Mouse (Mus musculus) CH12F3 (cell line): ENCODE data around the gene Wrb.
"Not testable (repeated sequence)": the region's sequence is repeated elsewhere in the genome, so short reads cannot be mapped to it uniquely, and the experiment has no call there.

ENCODE experiments used
- in situ Hi-C: fragments of 300-500 bp; cut with MboI; formaldehyde crosslinking; loops from 2 replicates; pipeline ENCODE4 v1.14.3; 2020; ENCODE audit warnings: low sequenced_read_pairs

Wrb gene

DNA sequence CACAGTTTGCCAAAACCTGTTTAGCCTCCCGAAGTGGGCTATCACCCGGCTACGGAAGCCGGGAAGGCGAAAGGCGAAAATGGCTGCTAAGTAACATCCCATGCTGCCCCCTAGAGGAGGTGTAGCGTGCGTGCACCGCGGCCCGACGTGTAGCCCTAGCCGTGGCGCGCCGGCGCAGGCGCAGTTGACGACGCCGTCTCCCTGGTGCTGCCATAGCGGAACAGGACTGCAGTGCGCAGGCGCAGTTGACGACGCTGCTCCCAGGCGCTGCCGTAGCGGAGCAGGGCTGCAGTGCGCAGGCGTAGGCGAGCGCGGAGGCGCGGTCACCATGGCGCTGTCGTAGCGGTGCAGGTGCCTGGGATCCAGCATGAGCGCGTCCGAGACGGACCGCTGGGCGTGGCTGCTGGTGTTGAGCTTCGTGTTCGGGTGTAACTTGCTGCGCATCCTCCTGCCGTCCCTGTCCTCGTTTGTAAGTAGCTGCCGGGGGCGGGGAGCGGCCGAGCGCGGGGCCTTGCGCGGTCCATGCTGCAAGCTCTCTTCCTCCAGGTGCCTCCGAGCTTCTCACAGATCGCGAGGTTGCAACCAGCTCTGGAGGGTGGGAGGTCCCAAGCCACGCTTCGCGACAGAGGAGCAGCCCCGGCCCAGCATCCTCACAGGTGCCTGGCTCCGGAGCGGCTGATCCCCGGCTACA is at the start of gene Wrb:
TSS of gene Wrb (plus strand) at position 298 of the 691 bp plus-strand sequence.
- in situ Hi-C loops, result no loop called here

DNA sequence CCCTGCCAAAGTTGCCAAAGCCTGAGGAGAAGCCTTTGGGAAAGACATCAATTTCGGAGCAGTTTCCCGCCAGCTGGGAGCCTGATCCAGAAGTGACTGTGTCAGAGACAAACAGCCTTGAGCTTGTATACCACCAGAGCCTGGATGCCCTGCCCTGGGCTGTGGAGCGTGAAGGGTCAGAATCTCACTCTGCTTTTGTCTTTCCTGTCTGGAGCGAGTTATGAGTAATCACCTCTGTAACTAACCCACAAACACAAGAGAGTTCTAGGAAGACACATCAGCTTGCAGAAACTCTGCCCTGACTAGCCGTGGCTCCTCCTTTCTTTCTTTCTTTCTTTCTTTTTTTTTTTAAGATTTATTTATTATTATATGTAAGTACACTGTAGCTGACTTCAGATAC is 49.2 kb upstream of the Wrb start:
- in situ Hi-C loops, result no loop called here

DNA sequence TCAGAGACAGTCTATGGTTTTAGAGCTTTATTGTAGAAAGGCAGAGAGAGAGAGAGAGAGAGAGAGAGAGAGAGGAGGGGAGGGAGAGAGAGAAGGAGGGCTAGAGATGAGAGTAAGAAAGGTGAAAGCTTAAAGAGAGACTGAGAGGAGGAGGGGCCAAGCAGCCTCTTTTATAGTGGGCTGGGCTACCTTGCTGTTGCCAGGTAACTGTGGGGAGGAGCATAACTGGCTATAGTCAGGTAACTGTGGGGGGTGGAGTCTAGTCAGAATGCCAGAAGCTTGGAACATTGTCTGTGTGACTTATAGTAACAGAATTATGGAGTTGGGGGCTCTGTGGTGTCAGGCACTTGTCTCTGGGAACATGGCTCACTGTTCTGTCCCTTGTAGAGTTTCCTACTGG is 47.4 kb upstream of the Wrb start:
- in situ Hi-C loops, result not testable (repeated sequence)

DNA sequence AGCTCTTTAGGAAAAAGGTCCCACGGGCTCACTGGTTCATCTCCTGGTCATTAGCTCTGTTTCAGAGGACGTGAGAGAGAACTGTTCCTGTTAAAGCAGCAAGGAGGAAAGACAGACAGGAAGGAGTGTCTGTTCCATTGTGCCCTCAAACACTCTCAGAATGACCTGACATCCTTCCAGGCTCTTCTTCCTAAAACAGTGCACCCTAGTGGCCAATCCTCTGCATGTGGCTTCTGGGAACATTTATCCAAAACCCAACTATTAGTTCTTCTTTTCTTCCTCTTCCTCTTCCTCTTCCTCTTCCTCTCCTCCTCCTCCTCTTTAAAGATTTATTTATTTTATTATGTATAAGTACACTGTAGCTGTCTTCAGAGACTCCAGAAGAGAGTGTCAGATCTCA is 42.2 kb upstream of the Wrb start:
- in situ Hi-C loops, result no loop called here

DNA sequence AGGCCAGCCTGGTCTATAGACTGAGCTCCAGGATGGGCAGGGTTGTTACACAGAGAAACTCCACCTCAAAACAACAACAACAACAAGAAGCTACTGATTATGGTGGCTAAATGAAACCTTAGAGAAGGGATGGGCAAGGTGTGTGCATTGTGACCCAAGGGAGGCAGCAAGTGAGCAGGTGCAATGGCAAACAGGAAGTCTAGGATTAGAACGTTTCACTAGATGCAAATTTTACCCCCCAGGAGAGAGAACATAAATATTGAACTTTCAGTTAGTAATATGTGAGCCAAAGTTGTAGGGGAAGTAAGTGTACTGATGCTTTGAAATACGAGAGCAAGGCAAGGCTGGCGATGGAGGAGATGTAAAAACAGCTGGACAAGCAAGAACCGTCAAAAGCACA is 35.5 kb upstream of the Wrb start:
- in situ Hi-C loops, result no loop called here

DNA sequence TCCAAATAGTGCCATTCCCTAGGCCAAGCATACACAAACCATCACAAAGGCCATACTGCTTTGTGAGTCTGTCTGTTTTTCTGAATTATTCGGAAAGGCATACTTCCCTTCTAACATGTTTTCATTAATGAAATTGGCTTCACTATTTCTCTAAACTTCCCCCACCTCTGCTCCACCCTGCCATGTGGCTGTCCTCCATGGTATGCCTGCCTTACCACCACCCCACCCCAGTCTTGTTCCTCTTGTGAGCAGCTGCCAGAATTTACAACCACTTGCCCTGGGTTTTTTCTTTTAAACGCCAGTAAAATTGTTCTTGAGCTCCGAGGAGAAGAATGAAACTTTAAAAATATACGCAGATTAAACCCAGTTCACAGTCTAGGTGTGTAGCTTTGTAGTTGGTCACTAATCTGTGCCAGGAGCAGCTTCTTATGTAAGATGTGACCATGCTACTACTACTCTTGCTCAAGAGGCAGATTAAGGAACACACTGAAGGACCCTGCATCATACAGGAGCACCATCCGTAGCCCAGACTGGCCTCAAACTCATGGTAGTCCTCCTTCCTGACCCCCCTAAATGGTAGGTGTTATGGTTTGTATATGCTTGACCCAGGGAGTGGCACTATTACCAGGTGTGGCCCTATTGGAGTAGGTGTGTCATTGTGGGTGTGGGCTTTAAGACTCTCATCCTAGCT is 34.4 kb upstream of the Wrb start:
- in situ Hi-C loops, result no loop called here

DNA sequence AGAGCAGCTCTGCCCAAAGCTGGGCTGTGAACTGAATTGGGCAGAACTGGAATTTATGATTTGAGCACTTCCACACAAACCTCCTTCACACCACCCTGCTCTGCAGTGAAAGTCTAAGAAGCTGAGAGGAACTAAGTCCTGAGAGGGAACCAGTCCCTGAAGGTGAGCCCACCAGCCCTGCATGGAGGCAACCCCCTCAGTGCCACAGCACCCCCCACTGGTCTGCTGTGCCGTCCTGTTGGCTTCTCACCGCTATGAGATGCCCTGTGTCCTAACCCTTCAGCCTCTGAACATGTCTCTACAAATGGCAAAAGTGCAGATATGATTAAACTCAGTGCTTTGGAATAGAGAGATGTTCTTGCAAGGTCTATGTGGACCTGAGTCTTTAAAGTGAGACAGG is 32.4 kb upstream of the Wrb start:
- in situ Hi-C loops, result no loop called here

DNA sequence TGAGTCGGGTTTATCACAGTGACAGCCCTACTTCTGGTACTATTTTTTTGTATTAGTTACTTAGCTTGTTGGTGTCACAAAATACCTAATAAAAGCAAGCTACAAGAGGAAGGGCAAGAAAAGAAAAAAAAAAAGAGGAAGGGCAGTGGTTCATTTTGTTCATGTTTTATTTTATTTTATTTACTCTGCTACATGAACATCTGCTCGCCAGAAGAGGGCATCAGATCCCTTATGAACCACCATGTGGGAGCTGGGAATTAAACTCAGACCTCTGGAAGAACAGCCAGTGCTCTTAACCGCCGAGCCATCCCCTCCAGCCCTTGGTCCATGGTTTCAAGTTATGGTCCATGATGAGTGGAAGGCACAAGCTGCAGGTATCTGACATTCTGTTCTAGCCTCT is 30.5 kb upstream of the Wrb start:
- in situ Hi-C loops, result no loop called here

DNA sequence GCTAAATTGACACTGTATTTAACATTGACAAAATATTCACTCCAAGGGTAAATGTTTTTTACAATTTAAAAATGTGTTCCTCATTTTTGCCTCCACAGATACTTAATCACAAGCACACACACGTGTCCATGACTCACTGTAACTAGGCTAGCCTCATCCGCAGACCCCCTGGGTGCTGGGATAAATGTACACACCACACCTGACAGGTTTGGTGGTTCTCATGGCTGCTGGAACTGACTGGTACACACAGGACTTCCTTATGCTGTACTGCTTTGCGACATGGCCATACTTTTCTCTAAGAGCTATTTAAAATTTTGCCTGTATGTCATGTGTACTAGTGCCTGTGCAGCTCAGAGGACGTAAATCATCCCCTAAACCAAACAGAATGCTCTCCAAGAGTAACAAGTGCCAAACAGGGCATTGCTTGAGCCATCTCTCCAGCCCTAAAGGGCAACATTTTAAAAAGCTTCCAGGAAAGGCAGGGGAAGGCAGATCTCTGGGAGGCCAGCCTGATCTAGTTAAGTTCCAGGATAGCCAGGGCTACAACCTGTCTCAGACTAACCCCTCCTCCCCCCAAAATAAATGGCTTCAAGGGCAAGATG is 25.1 kb upstream of the Wrb start:
- in situ Hi-C loops, result no loop called here

DNA sequence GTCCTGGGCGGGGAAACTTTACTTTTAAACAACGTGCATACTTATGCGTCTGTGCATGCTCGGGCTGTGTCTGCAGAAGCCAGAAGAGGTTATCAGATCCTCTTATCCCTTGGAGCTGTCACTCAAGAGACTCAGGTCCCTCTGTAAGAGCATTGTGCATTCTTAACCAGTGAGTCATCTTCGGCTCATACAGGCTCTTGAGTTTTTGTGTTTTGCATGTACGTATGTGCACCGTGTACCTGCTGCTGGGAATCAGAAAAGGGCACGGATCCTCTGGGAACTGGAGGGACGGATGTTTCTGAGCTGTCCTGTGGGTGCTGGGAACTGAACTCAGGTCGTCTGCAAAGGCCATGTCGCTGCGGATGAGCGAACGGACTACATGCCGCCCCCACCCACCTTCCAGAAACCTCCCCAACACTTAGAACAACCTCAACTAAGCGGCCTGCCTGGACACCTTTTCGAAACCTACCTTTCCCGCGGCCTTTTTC is 18.5 kb upstream of the Wrb start:
- in situ Hi-C loops, result no loop called here

DNA sequence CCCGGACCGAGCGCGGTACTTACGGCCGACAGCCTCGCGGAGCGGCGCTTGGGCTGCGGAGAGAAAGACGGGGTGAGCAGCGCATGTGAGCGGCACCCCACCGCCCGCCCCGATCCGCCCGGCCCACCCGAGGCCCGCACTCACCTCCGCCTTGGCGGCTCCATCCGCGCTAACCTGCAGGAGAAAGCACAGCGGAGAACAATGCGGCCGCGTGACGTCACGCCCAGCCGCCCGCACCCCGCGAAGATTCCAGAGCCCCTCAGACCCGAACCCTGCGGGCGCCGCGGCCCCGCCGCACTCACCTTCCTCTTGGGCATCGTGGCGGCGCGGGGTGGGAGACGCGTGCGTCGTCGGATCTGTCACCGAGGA is 17.9 kb upstream of the Wrb start:
- in situ Hi-C loops, result no loop called here

DNA sequence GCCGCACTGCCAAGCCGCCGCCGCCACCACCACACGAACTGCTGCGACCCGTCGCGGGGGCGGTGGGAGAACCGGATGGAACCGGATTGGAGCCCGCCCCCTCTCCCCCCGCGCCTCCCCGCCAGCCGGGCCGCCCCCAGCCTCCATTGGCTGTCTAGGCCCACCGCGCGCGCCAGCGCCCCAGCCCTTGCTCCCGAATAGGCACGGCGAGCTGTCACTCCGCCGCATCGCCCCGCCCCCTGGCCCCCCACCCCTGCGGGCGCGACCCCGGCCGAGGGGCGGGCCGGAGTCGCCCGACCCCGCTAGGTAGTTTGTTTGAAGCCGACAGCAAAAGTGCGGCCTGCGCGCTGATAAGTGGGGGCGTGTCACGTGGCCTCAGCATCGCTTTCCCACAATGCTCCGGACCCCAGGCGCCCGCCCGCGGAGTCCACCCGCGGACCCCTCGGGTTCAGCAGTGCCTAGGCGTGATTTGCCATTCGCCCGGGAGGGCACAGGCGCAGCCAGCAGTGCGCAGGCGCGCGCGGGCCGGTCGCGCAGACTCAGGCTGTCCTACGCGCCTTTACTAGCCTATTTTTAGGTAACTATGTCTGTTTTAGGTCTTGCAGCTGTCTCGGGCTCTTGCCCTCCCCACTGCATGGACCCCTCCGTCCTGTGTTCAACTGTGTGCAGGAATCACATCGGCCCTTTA is 17.4 kb upstream of the Wrb start, which contains the start of gene Hmgn1:
TSS of gene Hmgn1 (minus strand) at position 73 of the 688 bp plus-strand sequence.
- in situ Hi-C loops, result no loop called here

DNA sequence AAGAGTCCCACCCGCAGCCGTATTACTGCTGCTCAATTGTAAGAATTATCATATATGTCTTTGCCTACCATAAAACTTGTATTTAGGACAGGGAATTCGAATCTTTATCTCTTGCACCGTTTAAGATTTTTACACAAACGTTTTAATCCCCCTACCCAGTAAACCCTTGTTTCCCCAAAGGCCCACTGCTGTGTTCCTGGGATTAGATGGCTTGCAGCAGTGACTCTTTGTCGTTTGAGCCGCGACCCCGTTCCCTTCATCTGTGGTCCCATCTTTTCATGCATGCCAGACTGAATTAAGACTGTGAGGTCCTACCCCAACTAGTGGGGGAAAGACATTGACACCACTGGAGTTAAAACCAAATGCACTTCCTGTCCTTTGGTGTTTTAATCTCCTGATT is 16.7 kb upstream of the Wrb start:
- in situ Hi-C loops, result no loop called here

DNA sequence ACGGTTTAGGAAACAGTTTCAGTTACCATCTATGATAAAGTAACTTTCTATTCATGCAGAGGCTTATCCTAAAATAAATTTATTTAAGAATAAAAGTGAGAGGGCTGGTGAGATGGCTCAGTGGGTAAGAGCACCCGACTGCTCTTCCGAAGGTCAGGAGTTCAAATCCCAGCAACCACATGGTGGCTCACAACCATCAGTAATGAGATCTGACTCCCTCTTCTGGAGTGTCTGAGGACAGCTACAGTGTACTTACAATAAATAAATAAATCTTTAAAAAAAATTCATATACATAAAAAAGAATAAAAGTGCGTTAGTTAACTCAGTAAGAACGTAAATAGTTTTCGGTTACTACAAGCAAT is 478 bp upstream of the Wrb start:
- in situ Hi-C loops, result not testable (repeated sequence)

DNA sequence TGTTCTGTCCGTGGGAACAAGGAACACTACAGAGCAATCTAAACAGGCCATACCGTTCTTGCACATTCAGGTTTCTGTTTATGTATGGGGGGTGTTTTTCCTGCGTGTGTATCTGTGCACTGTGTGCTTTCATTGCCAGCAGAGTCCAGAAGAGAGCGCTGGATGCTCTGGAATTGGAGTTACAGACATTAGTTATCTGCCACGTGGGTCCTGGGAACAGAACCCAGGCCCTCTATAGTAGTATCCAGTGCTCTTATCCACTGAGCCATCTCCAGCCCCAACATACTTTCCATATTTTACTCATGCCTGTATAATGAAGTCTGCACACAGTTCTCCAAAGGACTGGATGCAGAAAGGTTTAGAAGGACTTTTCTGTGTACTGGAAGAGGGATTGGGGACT is 607 bp downstream of the Wrb start:
- in situ Hi-C loops, result no loop called here

DNA sequence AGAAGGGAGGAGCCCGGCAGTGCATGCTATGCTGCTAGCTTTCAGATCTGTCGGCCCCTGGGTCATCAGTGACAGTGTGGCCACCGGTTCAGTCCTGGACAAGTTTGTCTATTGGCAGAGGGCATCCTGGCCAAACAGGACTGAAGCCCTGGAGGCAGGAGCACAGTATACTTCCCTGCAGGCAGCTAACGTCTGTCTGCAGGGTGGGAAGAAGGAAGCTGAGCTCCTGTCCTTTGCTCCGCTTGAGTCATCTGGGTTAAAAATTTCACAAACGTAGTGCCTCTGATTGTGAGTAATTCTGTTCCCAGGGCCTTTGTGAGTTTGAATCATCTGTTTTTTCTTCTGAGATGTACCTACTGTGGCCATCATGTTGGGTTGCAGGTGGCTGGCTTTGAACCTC is 3.6 kb downstream of the Wrb start:
- in situ Hi-C loops, result no loop called here

DNA sequence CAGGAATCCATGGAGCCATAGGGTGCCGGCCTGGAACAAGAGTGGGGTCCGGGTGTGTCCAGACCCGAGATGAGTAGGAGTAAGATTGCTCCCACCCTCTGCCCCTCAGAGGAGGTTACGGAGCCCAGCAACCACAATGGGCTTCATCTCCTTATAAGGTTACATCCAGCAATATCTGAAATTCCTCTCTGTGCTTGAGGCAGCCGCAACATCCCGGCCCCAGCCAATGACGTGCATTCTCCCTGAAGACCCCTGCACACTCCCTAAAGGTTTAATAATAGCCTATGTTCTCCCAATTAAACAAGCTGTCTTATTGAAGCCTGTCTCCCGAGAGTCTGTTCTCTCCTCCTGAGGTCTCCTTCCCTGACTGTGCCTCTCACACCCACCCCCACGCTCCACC is 4.1 kb downstream of the Wrb start:
- in situ Hi-C loops, result no loop called here

DNA sequence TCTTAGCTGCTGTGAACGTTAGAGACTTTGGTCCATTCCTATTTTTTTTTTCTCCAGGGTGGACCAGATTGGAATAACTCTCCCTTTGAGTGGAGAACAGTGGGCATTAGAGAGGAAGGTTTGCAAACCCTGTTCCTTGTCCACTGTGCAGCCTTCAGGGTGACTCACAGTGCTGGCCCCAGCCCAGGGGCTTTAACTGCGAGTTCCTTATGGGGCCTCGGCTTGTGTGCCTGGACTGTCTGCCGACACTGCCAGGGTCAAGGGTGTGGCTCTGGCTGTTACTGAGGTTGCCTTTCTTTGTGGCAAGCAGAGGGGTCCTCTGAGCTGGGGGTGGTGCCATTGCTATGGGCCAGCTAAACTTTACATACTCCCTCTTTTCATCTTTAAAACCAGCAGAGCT is 5.8 kb downstream of the Wrb start:
- in situ Hi-C loops, result no loop called here

DNA sequence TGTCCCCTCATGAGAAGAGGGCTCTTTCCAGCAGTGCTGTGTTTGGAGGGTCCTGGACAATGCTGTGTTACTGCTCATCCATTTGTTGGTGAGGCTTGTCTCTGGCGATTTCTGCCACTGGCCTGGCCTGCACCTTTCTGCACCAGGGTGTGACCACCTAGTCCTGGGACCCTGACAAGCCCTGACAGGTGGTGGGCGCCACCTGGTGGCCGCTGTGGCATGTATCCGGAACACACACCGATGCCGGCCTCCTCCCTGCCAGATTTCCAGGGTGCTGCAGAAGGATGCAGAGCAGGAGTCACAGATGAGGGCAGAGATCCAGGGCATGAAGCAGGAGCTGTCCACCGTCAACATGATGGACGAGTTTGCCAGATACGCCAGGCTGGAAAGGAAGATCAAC is 6.3 kb downstream of the Wrb start:
- in situ Hi-C loops, result no loop called here

DNA sequence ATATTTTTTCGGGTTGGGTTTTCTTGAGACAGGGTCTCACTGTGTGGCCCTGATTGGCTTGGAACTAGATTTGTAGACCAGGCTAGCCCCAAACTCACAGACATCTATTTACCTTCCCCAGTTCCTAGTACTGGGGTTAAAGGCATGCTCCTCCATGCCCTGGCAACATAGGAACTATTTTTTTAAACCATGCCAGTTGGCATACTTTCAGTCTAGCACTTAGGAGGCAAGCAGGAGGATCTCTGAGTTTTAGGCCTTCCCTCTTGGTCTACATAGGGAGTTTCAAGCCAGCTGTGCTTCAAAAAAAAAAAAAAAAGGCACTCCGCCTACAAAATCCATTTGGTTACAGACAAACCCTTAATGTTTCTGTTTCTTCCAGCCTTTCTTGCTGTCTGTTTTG is 9.3 kb downstream of the Wrb start:
- in situ Hi-C loops, result no loop called here

DNA sequence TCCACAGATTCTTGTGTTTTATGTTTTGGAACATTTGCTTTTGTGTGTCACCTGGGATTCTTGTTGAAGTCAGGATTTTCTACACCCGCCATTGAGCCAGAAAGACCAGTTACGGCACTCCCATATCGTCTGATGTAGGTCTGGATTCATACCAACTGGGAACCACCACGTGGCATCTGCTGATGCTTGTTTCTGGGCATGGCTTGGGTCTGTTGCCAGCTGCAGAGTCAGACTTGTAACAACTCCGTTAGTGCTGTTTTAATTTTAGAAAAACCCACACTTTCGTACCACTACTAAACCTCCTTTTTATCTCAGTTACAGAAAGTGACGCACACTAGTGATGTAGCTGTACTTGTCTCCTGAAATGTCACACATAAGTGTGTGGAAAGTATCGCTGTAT is 10.8 kb downstream of the Wrb start:
- in situ Hi-C loops, result no loop called here

DNA sequence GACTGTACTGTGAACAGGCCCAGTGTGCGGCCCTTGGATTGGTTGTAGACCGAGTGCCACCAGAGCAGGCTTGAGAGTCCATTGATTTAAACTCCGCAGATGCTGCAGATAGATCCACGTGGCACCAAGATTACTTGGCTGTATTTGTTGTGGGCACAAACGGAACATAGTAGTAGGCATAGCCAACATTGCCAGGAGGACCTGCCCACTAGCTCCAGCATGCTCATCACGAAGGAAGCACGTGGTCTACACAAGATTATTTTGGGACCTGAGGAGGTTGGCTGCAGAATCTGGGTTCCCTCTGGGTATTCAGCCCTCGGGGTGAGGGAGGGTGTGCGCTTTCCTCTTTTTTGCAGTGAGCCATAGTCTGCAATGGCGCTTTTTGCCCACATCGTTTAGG is 12.0 kb downstream of the Wrb start:
- in situ Hi-C loops, result no loop called here
